Mouse (Mus musculus) fibroblast of lung, adult 2 months (primary cell): ENCODE results near the gene Tas2r110.

Source experiments
- DNase-seq: peaks from one replicate; pipeline ENCODE4 v3.0.0-alpha.2; 2011; ENCODE audit warnings: low read depth

Gene Tas2r110

DNA sequence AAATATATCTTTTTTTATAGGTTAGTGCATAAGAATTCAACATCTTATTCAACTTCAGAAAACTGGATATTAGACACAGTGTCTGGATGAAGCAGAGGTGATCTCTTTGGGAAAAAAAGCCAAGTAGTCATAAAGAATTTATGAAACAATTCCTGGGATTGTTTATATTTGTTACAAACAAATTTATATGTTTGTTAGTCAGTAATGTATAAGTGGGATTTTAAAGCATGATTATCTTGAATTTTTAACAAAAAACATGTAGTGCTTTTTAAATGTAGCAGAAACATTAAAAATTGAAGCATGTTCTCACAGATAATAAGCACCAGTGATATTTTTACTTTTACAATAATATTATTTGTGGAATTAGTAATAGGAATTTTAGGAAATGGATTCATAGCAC is at the start of gene Tas2r110:
Tas2r110 (plus strand) TSS at position 301 of the 400 bp plus-strand sequence.
- no peak for DNase-seq

DNA sequence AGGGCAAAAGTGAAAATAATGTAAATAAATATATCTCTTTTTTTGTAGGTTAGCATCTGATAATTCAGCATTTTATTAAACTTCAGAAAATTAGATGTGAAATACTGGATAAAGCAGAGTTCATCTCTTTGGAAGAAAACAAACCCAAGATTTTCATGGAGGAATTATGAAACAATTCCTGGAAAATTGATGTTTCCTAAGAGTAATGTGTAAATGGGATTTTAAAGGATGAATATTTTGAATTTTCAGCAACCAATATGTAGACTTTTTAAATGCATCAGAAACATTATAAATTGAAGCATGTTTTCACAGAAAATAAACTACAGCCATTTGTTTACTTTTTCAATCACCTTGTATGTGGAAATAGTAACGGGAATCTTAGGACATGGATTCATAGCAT is 21.0 kb upstream of the Tas2r110 start, which contains the start of gene Tas2r123:
Tas2r123 (plus strand) TSS at position 301 of the 400 bp plus-strand sequence.
- no peak for DNase-seq

DNA sequence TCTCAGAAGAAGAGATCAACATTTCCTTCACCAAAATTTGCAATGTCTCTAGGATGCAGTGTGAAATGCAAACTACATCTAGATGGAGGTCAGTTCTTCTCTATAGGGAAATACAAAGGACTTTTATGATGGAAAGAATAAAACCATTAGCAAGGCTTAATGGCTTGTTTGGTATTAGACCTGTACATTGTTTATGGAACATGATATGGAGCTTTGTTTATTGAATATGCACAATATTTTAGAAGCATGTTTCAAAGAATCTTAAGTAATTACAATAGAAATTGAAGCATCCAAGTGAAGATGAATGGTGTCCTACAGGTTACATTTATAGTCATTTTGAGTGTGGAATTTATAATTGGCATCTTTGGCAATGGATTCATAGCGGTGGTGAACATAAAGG is 12.7 kb upstream of the Tas2r110 start, which contains the start of gene Tas2r116:
Tas2r116 (plus strand) TSS at position 301 of the 400 bp plus-strand sequence.
- no peak for DNase-seq

DNA sequence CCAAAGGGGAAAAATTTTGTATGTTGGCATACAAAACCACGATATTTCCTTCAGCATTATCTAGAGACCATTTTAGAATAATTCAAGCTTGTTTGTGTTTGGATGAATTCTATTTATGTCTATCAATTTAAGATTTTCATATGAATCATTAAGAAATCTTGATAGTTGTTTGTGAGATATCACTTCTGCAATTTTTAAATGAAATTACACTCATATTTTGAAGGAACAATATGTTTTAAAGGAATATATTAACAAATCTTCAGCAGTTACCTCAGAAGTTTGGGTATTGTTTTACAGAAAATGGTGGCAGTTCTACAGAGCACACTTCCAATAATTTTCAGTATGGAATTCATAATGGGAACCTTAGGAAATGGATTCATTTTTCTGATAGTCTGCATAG is 24.9 kb downstream of the Tas2r110 start, which contains the start of gene Tas2r113:
Tas2r113 (plus strand) TSS at position 301 of the 400 bp plus-strand sequence.
- DNase-seq: no peak

DNA sequence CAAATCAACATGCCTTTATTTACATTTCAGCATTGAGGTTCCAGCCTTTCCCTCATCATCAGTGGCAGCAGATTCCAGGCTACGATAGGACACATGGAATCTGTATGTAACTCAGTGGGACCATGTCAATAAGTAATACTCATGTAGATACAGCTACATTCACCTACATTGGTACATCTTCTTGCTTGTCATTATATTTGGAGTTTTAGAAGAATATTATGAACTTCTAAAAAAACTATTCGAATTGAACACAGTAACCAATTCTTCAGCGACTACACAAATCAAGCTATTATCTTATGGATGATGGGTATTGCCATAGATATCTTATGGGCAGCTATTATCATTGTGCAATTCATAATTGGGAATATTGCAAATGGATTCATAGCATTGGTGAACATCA is 41.5 kb downstream of the Tas2r110 start, which contains the start of gene Tas2r125:
Tas2r125 (plus strand) TSS at position 301 of the 400 bp plus-strand sequence.
- DNase-seq: no peak
